Mouse (Mus musculus) gastrocnemius, adult 8-10 months (tissue): ENCODE results near the gene Ptpra. TPM values are rescaled to one million over a fixed set of nuclear protein-coding genes. Genes with fewer than 3 reads are reported as not detected.
A peak's percentile ranks its signal among the peaks of the same experiment; 100 is the strongest.
"Not testable (repeated sequence)": the region's sequence is repeated elsewhere in the genome, so short reads cannot be mapped to it uniquely, and the experiment has no call there.

Experiments used
- DNase-seq, 2 experiments: peaks; one replicate each; pipeline ENCODE4 v3.0.0; 2022; ENCODE audit warnings: low spot score in 2 of 2
- total RNA-seq, 4 experiments: library from RNA; stranded (reverse); gene quantifications; 2 replicates each; pipeline ENCODE4 v1.2.4; 2022

Gene Ptpra
- total RNA-seq, 4 experiments from 2014 or later: 12.2 to 18.8 (median 14.5) TPM

DNA sequence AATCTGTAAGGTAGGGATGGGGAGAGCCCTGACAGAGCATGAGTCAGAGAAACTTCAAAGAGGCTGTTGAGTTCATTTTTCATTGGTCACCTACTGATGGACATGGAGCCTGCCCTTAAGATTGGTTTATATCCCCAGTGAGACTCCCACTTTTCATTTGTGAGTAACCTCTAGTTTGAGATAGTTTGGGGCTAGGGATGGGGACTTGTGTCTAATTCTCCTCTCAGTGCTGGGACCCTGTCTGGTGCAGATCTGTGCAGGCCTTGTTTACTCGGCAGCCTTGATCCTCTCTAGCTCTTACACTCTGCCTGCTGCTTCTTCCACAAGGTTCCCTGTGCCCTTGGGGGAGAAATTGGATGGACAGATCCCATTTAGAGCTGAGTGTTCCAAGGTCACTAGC lies 34.1 kb downstream of the Ptpra start:
- no peak for DNase-seq

DNA sequence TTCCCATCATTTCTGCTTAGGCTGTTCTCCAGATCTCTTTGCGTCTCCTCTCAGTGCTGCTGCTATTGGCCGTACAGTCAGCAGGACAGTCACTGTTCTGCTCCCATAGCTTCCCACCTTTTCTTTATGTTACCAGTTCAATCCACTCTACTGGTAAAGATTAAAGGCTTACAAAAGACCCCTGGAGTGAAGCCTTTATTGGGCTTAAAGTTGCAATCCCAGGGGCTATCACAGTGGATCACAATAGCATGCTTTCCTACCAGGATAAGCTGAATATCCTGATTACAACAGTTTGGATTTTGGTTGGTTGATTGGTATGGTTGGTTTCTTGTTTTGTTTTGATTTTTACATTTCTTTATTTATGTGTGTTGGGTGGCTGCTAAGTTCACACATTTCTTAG lies 37.9 kb downstream of the Ptpra start:
- no peak for DNase-seq

DNA sequence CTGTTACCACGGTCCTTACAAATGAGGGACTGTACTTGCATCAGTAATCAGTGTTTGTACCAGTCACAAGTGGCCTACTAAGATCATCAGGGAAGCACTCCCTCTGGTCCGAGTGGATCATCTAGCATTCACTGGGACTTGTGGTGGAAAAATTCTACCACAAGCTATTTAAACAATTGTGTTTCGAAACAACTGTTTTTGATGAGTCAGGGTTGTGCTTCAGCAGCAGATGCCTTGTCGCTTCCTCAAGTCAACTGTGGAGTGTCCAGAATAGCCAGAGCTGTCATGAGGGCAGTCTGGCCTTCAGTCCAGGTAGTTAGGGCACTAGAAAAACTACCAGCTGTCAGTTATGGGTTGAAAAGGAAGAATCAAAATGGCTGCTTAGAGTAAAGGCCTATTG lies 38.5 kb downstream of the Ptpra start:
- no peak for DNase-seq

DNA sequence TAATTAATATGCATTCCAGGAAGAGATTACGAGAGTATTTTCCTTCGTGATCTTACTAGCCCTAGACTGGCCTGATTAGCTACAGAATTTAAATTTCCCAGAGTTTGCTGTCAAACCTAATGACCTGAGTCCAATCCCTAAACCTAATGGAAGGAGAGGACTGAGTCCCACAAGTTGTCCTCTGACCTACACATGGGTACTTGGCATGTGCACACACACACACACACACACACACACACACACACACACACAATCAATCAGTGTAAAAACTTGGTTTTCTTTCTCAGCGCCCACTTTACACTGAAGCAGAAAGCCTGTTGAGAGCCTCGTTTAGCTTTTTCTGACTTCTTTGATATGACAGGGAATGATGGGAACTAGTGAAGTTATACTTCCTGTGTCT lies 41.1 kb downstream of the Ptpra start:
- DNase-seq: no peak

DNA sequence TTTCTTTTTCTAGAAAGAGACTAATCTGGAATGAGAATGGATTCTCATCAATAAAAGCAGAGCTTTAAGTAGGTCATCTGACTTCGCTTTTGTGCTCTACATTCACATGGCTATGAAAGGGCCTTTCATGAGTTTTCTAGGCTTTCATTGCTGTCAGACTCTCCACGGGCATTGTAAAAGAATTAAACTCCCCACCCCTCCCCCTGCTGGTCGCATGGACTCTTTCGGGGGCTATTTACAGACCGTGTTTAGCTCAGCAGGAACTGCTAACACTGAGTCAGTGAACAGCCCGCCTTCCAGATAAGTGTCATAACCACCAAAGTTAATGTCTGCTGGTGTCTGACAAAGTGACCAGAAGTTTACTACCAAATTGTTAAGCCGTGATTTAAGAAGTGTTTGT lies 41.5 kb downstream of the Ptpra start:
- DNase-seq: peak; percentile 18 to 27

DNA sequence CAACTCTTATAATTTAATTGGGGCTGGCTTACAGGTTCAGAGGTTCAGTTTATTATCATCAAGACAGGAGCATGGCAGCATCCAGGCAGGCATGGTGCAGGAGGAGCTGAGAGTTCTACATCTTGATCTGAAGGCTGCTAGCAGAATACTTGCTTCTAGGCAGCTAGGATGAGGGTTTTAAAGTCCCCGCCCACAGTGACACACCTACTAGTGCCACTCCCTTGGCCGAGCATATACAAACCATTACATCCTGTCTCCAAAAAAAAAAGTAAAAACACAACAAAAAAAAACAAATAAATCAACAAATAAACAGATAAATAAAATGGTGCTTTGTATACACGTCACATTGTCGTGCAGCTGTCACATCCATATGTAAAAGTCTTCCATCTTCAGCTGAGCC lies 45.0 kb downstream of the Ptpra start:
- DNase-seq: not testable (repeated sequence)

DNA sequence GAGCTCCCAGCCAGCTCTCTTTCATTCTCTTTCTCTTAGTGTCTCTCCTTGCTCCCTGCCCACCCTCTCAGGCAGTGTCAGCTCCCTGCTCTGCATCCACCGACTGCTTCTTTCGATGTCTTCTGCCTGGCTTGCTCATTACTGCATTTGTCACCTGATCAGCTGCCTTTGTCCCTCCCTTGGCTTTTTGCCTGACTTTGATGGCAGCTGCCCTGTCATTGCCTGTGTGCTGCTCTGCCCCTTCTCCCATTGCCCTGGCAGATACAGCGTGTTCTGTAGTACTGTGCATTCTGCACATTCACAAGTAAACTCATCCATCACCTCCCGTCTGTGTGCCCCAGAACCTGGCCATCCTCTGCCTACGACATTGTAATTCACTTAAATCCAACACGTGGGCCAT lies 46.0 kb downstream of the Ptpra start:
- DNase-seq: peak; percentile 6

DNA sequence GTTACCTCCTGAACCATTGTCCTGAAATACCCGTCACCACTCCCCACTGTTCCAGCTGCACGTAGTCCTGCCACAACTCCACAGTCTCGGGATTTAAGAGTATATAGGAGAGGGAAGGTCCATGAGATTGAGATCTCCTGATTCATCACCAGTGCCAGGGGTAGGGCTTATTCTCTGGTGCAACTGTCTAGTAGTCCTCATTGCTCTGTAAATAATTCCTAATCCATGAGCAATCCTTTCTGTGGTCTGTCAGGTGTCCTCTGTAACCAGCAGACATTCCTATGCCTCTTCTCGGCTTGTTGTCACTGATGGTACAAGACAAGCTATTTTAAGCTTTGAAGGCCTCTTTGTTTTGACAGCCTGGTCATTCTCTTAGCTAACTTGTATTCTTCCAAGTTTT lies 46.9 kb downstream of the Ptpra start:
- DNase-seq: no peak

DNA sequence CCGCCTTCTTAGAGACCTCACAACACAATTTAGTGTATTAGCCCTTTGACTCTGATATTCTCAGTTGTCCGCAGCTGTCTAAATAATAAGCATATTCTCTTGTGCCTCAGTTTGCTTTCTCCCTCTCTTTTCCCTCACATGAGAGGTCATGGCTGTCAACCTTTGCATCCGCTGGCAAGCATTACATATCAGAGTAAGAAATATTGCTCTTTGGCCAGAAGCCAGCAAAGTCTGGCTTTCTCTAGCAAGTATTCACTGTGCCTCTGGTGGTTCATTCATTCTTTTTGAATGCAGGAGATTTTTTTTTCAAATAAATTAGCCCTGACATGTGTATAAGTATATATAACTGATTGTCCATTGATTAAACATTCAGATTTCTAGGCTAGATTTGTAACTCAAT lies 49.5 kb downstream of the Ptpra start:
- no peak for DNase-seq

DNA sequence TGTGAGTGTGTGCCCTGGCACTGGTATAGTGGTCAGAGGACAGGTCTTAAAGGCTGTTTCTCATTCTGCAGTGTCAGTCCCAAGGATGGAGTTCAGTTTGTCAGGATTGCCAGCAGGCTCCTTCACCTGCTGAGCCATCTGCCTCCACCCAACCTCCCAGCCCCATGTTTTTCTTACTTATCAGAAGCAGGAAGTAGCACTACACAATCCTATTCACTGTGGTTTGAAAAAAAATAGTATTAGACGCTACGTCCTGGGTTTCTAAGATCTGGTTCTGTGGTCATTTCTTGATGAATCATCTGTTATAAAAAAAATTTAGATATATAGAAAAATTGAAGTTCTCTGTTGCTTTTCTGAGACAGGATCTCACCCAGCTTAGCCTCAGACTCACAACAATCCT lies 51.5 kb downstream of the Ptpra start:
- no peak for DNase-seq

DNA sequence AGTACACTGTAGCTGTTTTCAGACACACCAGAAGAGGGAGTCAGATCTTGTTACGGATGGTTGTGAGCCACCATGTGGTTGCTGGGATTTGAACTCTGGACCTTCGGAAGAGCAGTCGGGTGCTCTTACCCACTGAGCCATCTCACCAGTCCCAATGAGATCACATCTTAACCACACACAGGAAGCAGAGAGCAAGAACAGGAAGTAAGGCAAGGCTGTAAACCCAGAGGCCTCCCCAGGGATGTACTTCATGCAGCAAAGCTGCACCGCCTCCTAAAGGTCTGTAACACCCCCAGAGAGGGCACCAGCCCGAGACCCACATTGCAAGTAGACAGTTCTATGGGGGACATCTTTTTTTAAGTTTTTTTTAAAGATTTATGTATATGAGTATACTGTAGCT lies 61.5 kb downstream of the Ptpra start:
- not testable (repeated sequence) for DNase-seq

DNA sequence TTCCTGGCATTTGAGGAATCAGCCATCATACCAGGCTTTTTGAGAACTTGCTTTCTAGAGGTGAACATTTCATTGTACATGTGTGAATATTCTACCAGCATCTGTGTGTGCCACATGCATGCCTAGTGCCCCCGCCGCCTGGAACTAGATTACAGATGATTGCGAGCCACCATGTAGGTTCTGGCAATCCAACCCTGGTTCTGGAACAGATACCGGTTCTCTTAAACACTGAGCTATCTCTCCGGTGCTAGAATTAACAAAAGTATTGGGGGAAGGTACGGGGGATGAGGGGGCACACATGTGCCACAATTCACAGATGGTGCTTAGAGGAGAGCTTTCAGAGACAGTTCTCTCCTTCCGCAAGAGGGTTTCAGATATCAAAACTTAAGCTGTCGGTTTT lies 63.8 kb downstream of the Ptpra start:
- no peak for DNase-seq

DNA sequence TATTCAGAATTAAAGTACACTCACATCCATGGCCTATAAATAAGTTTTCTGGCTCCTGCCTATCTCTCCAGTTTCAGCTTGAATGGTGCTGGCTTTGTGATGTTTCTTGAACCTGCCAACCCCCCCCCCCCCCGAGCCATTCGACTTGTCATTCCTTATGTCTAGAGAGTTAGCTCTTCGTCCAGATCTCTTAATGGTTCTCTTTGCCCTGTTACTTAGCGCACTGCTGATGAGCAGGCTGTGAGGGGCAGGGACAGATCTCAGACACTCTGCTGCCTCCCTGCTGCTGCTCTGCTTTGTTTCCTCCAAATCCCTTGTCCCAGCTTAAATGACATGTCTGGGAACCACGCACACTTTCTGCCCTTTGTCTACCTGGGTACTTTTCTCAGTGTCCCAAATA lies 65.7 kb downstream of the Ptpra start:
- no peak for DNase-seq

DNA sequence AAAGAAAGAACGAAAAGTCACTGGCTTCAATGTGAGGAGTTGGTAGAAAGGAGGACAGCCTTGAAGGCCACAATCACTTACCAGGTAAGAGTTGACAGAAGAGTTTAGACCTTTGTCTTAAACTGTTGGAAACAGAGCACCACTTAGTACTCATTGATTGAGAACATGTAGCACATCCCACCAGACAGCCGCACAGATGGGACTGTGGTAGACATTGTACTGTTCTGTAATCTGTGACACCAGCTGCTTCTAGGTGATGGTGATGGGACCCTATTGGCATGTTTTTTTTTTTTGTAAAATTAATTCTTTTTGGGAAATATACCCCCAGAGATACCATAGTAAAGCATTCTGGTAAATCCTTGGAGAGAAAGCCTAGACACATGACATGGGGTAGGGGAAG lies 71.8 kb downstream of the Ptpra start:
- no peak for DNase-seq

DNA sequence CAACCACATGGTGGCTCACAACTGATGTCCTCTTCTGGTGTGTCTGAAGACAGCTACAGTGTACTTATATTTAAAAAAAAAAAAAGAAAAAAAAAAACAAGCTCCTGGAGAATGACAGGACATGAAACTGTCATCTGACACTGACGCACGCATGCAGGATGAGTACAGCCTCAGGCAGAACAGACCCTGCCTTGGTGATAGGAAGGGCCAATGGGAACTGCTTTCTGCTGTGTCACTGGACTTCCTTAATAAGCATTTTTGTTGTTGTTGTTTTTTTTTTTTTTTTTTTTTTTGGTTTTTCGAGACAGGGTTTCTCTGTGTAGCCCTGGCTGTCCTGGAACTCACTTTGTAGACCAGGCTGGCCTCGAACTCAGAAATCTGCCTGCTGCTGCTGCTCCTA lies 75.4 kb downstream of the Ptpra start:
- not testable (repeated sequence) for DNase-seq

DNA sequence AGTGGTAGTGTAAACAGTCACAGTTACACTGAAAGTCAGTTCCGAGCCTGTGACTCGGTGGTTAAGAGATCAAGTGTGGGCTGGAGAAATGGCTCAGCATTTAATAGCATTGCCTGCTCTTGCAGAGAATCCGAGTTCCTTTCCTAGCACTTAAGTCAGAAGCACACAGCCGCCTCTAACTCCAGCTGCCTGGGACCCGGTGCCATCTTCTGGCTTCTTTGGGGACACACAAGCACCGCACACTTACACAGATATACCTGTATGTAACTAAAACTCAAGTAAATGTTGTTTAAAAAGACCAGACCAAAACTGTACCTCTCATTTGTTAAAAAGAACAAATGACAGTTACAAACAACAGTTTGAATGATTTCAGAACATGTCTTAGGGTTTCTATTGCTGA lies 78.4 kb downstream of the Ptpra start:
- DNase-seq: no peak

DNA sequence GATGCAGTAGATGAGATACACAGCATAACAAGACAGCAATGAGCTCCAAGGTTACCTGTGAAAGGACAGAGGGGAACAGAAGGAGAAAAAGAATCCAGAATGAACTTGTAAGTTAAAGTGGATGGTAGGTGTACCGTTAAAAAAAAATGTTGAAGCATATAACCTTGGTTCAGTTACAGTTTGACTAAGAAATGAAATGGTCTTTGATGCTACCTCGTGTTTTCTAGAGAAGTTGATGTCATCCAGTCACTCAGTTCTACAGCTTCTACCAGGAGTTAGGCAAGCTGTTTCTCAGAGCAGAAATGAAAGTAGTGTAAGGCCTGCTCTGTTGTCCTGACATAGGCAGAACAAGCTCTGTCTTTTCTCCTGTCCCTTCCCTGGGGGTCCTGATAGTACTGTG lies 79.2 kb downstream of the Ptpra start:
- DNase-seq: no peak

DNA sequence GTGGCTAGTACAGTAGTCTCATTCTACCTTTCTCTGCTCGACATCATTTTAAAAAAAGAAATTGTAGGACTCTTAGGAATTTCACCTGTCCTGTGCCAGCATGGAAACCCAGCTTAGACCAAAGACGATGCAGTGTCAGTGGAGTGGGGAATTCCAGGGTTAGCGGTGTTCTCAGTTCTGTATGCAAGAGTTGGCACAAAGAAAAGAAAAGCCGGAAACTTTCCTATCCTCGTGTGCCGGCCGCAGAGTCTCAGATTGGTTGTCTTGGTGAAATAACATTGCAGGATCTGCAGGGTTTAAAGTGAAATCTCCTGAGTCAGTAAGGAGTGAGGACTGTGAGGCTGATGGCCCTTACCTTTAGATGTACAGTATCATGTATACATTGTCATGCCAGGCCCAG lies 79.8 kb downstream of the Ptpra start:
- DNase-seq: no peak

DNA sequence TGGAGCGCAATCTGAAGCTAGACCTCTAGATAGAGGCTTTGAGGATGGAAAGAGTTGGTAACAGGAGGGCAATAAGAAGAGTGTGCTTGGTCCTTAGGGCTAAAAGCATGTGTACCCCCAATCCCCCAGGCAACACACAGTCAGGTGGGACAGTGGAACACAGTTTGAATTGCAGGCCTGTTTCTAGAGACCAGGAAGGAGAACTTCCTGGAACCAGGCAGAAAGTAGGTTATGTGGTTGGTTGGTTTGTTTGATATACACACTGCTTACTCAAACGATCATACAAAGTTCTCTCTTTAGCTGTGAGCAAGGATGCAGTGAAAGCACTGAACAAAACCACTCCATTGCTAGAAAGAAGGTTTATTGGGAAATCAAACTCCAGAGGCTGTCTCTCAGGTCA lies 82.1 kb downstream of the Ptpra start:
- no peak for DNase-seq

DNA sequence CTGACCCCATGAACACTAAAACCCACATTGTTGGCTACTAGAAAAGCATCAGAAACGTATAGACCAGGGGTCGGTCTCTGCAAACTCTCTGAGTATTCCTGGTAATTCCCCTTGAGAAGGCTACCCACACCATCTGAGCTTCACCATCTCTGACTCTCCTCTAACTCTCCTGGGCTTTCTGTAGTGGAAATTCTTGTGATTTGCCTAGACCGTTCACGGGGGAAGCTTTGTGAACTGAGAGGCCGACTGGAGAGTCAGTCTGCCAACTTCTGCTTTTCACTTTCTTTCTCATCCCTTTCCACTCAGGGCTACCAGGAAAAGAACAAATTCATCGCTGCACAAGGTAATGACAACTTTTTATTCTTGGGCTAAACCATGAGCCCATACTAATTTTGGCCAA lies 84.9 kb downstream of the Ptpra start:
- no peak for DNase-seq

DNA sequence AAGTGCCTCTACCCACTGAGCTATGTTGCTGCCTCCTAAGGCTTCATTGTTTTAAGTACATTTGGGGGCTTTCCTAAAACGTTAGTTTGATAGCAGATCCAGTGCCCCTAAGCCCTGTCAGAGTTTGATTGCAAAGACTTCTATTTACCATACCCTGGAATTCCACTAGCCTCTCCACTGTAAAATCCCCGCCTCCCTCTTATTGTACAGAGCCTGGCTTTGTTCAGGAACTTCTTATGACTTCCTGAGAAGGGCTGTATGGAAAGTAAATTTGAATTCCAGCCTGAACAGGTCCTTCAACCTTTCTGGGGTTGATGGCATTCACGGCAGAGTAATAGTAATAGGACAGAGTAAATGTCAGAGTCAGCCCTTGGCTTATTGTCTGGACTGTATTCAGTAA lies 86.8 kb downstream of the Ptpra start:
- DNase-seq: no peak

DNA sequence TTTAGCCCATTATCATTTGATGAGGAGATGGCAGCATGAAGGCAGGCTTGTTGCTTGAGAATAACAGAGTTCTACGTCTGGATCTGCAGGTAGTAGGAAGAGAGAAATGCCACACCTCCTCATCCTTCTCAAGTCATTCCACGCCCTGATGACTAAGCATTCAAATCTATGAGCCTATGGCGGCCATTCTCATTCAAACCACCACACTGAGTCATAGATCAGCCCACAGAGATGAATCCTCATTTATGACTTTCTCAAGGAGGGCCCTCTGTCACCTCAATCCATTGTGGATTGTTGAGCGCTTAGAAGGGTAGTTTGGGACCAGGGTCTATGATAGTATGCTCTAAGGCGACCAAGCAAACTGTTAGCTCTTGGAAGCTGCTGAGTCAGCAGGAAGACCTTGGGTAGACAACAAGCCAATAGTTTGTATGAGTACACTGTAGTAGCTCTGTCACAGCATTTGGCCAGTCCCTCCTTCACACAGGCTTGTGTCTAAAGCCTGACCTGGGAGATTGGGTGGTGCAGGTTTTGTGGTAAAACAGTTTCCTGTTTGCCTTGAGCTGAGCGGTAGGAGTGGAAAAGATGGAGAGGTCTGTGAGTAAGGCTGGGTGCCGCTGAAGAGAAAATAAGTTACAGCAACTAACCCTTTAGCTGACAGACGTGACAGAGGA lies 88.9 kb downstream of the Ptpra start:
- no peak for DNase-seq

DNA sequence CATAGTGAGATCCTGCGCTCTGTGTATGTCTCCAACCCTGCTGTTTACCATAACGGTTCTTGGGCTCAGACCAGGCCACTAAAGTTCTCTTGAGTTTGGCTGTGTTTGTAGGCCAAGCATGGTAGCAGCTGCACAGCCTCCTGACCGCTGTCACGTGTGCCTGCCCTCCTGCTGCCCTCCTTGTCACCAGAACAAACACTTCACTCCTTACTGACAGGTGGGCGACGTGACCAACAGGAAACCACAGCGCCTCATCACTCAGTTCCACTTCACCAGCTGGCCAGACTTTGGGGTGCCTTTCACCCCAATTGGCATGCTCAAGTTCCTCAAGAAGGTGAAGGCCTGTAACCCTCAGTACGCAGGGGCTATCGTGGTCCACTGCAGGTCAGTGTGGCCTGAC lies 90.2 kb downstream of the Ptpra start:
- no peak for DNase-seq

DNA sequence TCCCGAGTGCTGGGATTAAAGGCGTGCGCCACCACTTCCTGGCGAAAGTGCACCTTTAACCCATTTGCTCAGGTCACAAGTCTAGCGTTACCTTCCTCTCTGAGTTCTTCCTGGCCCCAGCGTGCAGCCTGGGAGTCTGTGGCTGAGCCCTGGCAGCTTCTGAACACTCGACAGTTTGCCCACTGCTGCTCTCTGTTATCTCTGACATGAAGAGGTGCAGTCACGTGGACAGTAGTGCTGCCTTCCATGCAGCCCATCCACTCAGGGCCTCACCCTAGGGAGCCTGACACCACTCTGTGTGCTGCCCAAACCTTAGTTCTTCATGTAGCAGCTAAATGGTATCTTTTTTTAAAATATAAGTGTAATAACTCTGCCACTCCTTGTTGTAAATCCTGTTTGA lies 96.9 kb downstream of the Ptpra start:
- no peak for DNase-seq
